Mouse (Mus musculus) adrenal gland, postnatal 14 days (tissue): ENCODE data around the gene Eml1. TPM values are rescaled to one million over a fixed set of nuclear protein-coding genes. Genes with fewer than 3 reads are reported as not detected.

Experiments used
- DNase-seq: peaks from one replicate; pipeline ENCODE4 v3.0.0; 2021; ENCODE audit warnings: mixed read lengths
- long read RNA-seq, 2 experiments: library from polyadenylated mRNA; stranded (forward); transcript quantifications; one replicate each; pipeline ENCODE4 v2.0.0; 2021
- total RNA-seq: library from RNA; stranded (reverse); gene quantifications from 2 replicates; pipeline ENCODE4 v1.2.3, GENCODE M21; 2021

The Eml1 gene
- total RNA-seq, result 32.9 and 38.8 TPM in 2 replicates
- long read RNA-seq, experiment 1, full-length matches to known transcripts, result 16 of 26 reads
- long read RNA-seq, experiment 1, partial matches to known transcripts, result 4 of 26 reads
- long read RNA-seq, experiment 1, other reads (novel, unspliced or antisense), result 6 of 26 reads
- long read RNA-seq, experiment 2, full-length matches to known transcripts, result 13 of 34 reads
- long read RNA-seq, experiment 2, partial matches to known transcripts, result 4 of 34 reads
- long read RNA-seq, experiment 2, other reads (novel, unspliced or antisense), result 17 of 34 reads

DNA sequence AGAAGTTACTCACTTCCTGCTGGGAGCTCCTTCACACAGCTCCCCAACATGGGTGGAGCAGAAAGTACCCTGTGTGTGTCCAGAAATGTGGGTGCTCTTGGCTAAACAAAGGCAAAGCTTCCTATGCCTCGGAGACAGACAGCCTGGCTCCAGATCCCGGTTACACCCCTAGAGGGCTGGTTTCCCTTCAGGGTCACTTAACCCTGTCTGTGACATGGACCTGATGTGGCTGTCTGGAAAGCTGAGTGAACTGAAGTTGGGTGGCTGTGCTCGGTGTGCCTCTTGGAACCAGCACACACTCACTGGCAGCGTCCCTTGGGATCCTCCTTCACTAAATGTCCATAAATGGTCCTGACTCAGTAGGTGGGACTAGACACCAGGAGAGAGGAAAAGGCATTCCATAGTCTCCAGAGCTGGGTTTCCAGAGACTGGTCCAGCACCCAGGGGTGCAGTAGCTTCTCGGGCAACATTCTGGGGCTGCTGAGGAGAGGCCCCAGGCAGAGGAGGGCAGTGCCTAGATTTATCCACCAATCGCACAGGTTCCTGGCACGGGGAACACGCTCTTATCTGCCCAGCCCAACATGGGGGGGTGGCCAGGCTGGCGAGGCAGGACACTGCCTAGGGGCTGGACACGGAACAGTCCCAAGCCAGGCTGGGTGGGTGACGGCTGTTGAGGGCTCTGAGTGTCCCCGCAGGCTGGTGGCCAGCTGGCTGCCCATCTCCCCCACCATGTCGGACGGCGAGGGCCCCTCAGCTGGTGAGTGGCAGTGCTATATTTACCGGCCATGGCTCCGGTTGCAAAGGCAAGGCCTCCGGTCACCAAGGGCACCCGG lies at the start of gene Eml1:
TSS of gene Eml1 (plus strand) at position 362 of the 833 bp plus-strand sequence.
- DNase-seq, result peak; percentile 63

DNA sequence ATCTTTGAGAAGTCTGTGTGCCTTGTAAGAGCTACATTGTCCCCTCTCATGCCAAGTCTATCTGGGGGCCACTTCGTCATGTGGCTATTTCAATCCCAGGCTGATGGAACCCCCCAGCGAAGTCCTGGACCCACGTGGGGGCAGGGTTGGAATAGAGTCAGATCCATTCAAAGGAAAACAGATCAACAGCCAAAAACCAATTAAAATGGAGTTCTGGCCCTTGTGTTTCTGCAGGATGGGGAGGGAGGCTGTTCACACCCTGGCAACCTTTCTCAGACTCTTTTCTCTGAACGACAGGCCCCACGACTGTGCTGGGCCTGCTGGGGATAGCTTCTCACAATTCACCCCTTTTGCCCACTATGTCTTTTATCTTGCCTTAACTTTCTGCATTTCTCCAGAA lies 44.4 kb upstream of the Eml1 start:
- DNase-seq, result no peak

DNA sequence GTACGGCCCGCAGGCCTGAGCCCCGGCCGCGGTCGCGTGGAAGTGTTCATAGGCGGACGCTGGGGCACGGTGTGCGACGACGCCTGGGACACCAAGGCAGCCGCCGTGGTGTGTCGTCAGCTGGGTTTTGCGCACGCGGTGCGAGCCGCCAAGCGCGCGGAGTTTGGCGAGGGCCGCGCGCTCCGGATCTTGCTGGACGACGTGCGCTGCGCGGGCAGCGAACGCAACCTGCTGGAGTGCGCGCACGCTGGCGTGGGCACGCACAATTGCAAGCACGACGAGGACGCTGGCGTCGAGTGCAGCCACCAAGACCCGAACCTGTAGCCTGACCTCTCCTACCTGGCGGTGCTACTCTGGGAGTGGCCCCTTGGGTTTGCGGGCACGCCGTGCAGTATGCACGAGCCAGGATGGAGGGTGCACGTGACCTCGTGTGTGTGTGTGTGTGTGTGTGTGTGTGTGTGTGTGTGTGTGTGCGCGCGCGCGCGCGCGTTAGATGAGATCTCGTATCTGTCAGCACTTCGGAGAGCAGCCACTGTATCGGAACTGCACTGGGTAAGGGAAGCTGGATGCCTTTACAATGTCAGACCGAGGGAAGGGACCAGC lies 42.8 kb upstream of the Eml1 start:
- peak; percentile 75 for DNase-seq

DNA sequence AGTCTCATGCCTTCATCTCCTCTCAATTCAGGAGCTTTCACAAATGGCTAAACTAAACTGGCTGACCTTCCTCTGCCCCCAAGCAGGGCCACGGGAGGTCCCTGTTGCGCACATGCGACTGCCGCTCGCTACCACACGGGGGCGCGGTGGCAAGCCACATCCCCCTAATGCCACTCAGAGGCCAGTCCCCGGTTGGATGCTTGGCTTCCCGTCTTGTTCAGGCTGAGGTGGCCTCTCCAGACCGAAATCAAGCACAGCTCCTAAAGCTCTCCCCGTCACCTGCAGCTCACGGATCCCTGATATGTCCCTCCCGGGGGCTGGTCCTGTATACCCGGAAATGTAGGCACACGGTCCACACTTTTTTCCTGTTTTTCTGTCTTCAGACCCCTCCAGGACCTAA lies 37.7 kb upstream of the Eml1 start:
- DNase-seq, result peak; percentile 93

DNA sequence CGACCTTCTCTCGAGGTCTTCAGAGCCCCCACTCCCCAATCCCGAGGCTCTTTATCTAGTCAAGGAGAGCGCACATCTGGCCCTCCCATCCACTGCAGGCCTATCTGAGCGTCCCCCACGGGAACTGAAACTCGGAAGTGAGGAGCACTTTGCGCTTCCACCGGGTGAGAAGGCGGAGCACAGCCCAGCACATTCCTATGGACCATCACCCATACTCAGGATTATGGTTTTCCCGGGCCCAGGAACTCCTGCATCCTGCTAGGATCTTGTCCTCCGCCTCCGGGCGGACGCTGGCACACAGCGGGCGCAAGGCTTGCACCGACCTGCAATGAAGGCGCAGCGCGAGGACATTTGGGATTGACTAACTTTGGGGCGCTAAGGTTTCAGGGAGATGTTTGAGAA lies 37.3 kb upstream of the Eml1 start:
- DNase-seq, result no peak

DNA sequence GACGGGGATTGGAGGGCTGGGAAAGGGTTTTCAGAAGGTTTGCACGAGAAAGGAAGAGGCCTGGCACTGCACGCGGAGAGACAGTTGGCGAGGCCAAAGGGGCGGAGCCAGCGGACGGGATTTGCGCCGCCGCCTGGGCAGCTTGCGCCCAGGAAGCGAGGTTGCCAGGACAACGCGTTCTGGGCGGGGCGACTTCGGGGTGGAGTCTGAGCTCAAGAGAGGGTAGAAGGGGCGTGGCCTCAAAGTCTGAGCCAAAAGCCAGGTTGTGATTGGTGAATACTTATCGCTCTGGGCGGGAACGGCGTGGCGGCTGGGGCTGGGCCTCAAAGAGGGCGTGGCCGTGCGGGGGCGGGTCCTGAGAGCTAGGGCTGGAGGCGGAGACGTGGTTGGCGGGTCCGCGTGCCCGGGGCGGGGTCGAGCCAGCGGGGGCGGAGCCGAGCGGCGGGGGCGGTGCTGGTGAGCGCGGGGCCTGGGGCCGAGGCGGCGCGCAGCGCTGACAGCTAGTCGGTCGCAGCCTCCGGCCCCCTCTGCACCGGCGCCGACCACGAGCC lies 36.8 kb upstream of the Eml1 start, which contains the start of gene Cyp46a1:
TSS of gene Cyp46a1 (plus strand) at position 487 of the 551 bp plus-strand sequence.
- DNase-seq, result peak; percentile 100

DNA sequence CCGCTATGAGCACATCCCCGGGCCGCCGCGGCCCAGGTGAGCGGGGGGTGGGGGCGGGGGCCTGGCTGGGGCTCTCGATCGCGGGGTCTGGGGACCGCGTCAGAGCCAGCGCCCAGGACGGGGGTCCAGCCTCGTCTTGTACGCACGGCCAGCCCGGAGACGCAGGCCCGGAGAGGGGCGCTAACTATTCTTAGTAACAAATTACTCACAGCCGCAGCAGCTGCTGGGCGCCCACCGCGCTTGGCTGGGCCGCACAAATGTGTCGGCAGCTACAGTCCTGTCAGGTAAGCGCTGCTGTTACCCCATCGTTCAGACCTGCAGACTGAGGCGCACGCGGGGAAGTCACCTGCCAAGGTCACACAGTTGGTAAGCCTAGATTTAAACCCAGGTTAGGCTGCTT lies 36.2 kb upstream of the Eml1 start:
- peak; percentile 28 for DNase-seq

DNA sequence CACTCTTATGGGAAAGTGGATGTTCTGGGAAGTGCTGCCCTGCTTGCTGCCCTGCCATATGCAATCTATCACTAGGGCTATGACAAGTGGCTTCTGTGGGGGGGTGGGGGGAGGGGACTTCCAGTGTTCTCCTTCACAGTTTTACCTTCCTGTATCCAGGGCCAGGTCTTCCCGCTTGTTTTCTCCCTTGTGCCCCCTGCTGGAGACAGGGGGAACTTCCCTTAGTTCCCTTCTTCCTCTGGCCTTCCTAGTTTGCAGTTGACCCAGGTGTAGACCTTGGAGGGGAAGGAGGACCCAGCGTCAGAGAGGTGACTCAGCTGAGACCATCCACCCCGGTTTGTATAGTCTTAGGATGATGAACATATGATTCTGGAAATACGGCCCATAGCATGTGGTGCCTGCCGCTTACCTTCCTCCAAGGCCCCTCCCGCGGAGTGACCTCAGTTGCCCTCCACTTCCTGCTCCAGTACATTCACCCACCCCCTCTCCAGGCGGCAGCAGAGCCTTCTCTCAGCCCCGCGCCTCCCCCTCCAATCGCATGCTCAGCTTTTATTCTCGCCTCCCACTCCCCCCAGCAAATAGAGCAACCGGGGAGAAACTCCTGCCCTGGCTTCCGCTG lies 32.1 kb upstream of the Eml1 start:
- DNase-seq, result peak; percentile 61

DNA sequence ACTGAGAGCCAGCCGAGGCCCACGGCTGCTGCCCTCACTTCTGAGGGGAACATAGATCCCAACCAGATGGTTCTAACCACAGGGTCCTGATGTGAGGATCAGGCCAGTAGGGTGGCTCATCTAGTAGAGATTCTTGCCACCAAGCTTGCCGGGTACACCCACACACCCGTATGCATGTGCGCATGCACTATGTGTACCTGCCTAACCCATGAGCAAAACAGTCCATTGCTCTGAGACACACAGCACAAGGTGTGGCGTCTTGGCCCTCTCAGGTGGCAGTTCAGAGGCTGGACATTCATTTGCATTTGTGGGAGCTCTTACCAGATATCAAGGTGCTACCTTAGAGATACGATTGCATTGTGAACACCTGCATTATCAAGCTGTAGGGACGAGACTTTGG lies 22.6 kb upstream of the Eml1 start:
- DNase-seq, result no peak

DNA sequence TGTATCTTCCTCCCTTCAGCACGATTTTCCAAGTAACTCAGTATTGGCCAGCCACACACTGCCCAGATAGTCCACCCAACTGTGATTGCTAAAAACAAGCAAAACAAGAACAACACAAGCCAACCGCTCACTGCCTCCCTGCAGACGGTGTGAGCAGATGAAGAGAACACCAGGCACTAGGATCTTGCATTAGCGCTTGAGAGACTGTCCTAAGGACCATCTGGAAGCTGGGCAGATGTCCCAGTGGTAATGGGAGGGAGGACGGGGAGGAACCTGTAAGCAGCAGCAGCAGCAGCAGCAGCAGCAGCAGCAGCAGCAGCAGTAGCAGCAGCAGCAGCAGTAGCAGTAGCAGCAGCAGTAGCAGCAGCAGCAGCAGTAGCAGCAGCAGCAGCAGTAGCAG lies 21.7 kb upstream of the Eml1 start:
- DNase-seq, result no peak

DNA sequence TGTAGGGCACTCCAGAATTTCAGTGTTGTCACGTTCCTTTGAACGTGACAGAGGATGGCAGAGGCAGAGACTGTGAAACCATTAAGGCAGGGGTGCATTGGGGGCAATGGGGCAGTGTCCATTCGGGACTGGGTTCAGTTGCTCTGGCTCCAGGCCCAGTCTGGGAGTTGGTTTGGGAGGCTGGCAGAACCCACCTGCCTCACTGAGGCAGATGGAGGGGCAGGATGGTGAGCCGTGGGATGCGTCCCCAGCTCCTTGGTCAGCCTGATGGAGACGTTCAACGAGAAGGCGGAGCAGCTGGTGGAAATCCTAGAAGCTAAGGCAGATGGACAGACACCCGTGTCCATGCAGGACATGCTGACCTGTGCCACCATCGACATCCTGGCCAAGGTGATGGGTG lies 19.8 kb upstream of the Eml1 start:
- no peak for DNase-seq

DNA sequence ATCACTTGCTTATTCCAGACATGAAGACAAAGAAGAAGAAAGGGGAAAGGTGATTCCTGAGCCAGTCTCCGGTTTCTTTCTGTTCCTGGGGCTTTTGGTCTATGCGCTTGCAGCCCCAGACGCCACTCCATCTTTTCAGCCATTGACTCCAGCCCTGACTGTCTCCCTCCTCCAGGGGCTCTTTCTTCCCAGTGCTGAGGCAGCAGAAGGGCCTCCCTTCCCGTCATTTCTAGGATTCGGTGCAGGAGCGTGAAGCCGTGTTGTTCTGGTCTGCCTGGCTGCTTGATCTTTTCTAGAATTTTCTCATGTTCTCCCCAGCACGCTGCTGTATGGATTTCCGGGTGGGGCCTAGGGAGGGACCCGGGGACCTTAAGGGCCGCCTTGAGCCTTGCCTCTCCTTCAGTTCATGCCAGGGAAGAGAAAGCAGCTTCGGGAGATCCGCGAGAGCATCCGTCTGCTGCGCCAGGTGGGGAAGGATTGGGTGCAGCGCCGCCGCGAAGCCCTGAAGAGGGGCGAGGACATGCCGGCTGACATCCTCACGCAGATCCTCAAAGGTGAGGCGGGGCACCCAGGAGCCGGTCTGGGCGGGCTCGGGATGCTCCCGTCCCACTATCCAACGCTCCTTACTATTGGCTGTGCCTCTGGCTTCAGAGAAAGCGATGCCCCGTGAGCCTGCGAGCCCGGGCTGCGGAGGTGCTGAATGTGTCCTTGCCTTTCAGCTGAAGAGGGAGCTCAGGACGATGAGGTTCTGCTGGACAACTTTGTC lies 18.2 kb upstream of the Eml1 start:
- DNase-seq, result peak; percentile 25

DNA sequence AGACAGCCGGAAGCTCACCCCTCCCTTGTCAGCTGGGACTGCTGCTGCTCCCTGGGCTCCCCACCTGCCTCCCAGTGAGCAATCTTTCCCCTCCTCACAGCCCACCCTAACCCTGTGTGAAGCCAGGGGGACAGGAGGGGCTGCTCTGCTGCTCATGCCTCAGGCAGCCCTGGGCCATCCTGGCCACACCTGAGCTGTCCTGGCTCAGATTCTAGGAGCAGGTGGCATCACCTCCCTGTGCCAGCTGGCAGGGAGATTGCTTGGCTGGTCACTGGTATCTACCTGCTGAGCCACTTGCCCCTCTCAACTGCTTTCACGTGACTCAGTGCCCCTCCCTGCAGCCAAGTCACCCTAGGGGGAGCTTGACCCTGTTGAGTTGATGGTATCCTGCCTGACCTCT lies 16.5 kb upstream of the Eml1 start:
- DNase-seq, result no peak

DNA sequence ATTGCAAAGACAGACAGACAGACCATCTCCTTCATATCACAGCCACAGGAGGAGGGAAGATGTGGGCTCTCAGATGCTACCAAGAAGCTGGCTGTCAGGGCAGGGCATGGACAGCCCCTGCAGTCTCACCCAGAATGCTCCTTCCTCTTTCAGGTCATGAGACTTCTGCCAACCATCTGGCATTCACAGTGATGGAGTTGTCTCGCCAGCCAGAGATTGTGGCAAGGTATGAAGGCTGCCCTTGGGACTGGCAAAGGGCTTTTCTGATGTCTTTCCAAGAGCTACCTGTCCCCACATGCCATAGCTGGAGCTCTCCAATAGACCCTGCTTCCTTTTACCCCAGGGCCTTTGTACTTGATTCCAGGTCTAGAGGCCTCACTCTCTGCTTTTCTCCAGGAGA lies 15.5 kb upstream of the Eml1 start:
- DNase-seq, result no peak

DNA sequence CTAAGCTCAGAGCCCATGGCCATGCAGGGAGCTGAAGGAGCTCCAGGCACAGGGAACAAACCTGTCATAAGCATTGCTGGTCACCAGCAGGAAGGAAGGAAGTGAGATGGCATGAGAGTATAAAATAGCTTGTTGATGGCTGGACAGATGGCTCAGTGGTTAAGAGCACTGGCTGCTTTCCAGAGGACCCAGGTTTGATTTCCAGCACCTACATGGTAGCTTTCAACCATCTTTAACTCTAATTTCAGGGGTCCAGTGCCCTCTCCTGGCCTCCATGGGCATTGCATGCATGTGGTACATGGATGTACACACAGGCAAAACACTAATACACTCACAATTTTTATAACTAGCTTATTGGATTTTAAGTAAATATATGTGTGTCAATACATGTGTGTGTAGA lies 14.8 kb upstream of the Eml1 start:
- DNase-seq, result no peak

DNA sequence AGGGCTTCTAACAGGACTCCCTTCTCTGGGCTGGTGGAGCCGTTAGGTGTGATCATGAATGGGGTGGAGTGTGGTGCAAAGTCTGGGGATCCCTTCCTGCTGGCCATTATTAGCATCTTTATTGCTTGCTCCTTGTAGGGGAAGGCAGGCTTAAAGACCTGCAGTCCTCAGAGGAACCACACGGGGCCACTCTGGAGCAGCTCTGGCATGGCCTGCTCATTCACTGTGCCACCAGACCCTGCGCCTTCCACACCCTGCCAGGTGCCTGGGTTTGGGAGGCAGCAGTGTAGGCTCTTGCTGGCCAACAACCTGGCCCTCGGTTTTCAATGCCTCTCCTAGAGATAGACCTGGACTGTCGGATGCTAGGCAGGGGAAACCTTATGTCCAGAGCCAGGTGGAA lies 7.0 kb upstream of the Eml1 start:
- DNase-seq, result peak; percentile 89

DNA sequence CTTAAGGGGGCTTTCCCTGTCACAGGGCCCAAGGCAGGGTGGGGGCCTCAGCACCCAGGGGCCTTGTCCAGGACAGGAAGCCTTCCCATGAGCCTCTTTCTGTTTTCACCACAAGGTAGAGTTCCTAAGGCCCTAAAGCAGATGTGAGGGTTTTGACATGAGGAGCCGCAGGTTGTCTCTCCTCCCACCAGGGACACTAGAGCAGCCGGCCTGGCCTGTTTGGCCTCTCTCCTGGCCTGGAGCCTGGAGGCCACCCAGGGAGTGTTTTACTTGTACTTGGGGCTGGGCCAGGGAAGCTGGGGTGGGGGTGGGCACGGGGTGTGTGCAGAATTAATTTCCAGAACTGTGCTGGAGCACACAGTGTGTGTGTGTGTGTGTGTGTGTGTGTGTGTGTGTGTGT lies 5.4 kb upstream of the Eml1 start:
- peak; percentile 81 for DNase-seq

DNA sequence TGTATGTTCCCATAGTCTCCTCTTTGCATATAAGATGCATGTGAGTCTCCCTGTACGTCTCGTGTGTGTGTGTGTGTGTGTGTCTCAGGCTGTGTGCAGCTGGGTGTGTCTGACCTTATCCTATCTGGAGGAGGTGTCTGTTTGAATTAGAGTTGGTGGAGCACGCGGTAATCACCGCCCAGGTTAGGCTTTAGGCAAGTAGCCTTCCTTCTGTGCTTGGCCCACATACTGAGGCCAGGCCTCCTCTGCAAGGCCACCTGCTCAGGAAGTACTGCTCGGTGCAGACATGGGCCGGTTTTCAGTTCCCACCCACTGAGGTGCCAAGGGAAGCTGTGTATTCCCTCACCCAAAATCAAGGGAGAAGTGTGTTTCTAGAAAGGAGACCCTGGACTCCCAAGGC lies 4.9 kb upstream of the Eml1 start:
- DNase-seq, result no peak

DNA sequence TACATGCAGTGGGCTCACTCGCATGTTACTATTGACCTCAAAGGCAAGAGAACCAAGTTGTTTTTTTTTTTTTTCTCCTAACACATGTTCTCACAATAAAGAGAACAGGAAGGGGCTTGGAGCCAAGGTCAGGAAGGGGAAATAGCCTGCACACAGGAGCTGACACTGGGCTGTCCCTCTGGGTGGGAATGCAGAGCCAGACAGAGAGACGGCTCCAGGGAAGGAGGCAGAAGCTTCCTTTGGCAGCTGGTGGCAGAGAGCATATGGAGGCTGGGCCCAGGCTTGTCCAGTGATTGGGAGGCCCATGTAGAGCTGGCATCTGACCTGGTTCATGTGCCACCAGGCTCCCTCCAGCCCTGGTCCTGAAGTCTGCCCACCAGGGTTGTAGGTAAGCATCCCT lies 2.8 kb upstream of the Eml1 start:
- DNase-seq, result peak; percentile 33

DNA sequence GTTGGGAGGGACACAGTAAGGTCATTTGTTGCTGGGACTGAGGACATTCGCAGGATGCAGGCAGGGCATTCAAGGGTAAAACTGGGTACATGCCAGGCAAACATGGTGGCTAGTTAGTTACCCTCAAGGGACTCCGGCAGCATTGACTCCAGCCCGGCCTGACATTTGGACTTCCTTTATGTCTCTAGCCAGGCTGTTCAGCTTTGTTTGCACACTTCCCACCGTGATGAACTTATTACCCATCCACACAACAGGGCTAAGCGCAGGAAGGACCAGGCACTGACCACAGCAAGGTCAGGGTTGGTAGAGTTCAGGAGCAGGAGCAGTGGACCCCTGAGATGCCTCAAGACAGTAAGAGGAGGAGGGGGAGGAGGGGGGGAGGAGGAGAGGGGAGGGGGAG lies 1.8 kb upstream of the Eml1 start:
- DNase-seq, result no peak

DNA sequence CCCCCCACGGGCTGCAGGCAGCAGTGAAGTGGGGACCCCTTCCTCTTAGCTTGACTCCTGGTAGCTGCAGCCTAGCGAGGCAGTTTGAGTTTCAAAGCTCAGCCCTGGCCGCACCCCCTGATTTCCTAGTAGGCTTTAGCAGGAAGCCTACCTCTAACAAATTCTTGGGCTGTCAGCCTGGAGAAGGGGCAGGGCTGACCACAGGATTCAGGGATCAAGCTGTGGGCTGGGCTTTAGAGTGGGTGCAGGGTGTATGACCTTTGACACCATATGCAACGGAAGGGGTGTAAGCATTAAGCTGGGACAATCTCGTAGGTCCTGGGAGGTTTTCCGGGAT lies 640 bp downstream of the Eml1 start:
- peak; percentile 20 for DNase-seq

DNA sequence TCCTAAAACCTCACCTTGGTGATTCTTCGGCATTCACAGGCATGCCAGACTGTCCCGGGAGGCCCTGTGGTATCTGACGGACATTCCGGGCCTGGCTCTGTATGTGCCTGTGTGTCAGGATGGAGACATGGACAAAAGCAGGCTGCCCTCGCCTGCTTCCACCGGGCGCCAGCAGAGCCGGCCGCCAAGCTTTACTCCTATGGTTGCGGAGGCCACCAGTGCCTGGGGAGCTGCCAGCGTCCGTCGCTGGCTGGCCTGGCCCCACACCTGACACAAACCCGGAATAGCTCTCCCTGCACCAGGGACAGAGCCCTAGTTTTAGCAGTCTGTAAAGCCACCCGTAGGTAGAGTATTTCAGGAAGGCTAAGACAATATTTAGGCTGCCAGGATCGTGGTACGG lies 1.5 kb downstream of the Eml1 start:
- no peak for DNase-seq
